Mouse (Mus musculus) hindlimb bud, embryonic 11.5 days (tissue): ENCODE results near the gene Zfp1.
A peak's percentile ranks its signal among the peaks of the same experiment; 100 is the strongest.

ENCODE experiments used
- DNase-seq: peaks from one replicate; pipeline ENCODE4 v3.0.0-alpha.2; 2012; ENCODE audit warnings: low read depth, low spot score; ENCODE audit errors: extremely low spot score

Zfp1 gene

DNA sequence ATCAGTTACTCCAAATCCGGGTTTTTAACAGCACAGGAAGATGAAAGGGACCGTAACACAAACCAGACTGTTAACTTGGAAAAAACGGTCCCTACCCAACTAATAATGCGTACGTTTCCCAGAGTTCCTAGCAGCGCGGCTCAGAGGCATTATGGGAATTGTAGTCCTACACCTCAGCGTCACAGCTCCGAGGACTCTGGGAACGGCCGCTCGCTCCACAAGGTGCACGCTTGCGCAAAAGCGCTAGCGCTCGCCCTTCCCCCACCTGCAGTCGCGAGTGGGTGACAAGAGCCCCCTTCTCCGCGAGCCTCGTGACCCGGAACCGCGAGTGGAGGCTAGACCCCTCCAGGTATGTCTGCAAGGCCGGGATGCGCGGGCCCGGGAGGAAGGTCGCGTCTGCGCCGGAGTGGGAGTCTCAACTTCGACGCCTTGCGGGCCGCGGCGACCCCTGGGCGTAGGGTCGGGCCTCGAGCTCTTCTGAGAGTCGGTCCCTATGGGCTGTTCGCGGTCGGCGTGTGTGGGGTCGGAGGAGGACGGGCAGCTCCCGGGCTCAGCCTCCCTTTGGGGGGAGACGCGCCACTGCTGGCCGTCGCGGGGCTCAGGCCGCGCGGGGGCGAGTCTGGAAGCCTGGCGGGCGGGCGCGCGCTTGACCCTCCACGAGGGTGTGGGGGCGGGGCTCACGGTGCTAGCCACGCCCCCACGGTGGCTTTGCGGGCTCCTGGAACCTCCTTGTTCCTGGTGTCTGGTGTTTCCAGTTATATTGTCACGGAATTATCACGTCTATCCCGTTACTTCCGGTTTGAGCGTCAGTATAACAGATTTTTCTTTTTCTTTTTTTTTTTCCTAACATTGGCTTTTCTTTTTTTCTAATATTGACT is at the start of gene Zfp1:
TSS of gene Zfp1 (plus strand) at position 138 of the 878 bp plus-strand sequence.
- peak; percentile 91 for DNase-seq

DNA sequence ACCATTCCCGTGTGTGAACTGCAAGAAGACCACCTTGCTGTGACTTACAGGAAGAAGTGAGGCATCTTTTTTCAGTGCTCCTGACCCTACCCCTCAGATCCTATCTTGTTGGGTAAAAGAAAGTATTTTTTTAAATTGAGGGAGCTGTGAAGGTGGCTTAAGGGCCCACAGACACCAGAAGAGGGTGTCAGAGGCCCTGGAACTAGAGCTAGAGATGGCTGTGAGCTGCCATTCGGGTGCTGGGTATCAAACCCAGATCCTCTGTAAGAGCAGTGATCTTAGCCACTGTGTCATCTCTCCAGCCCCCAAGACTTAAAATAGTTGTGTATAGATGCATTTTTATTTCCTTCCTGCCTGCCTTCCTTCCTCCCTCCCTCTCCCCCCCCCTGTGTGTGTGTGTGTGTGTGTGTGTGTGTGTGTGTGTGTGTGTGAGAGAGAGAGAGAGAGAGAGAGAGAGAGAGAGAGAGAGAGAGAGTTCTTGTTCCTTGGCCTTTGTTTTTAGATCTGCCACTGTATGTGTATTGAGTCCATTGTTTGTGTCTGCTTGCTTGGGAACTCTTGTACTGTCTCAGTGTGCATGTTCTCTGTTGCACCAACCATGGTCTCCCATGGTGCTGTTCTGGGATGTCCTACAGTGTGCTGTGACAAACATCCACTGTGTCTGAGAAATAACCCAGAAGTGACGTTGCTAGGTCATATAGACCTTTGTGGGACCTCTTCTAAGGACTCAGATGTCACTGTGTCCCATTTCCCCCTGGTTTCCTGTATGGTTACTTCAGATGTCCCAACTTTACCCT is 49.0 kb upstream of the Zfp1 start:
- DNase-seq = no peak

DNA sequence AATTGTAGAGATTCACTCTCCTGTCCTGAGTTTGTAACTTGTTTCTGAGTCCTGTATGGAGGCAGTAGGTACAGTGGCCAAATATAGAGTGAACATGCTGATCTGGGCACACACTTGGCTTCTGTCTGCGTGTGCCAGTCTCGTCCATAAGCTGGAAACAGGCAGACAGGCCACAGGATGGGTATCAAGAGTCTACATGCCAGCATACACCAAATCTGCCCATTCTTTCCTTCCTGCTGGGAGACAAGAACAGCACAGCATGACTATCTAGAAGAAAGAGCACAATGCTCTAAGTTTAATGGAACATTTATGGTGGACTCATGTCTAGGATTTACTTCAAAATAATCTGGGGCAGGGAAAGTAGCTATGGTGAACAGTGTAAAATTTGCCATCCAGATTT is 48.2 kb upstream of the Zfp1 start:
- DNase-seq = no peak

DNA sequence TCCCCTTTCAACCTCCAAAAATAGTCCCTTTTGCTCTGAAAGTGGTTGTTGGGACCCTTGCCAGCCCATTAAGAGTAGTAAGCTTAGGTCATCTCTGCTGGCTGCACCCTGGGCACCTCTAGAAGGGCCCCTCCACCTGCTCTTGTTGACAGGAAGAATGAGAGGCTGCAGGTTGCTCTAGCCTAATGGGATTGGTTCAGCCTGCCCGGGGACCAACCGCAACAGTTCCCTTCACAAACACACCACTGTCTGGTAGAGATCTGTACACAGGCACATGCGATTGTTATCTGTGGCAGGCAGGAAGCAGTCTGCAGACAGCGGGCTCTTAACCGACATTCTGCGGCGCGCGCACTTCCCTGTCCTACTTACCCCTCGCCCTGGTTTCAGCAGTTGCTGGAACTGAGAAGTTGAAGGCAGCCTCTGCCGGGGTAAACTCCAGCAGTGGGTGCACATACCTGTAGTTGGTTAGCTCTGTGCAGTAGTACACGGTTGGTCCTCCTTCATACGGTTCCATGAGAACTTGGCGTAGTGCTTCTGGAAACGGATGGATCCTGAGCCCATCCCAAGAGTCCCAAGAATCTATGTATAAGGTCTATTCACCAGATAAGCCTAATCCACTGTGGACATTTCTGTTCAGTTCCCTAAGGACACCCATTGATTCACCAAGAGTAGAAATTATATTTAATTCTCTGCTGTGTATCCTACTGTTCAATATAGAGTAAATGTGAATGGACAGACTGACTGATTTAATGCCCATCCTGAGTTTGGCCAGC is 47.3 kb upstream of the Zfp1 start:
- no peak for DNase-seq

DNA sequence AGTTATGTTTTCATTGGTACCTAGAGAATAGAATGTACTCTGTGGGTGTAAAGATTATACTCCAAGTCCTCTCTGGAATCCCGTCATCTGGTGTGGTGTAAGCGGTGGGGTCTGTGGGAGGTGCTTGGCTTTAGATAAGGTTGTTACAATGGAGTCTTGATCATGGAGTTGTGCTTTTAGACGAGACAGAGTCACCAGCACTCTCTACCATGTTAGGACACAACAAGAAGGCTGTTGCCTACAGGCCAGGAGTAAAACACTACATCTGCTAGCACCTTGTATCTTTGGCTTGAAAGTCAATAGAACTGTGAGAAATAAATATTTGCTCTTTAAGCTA is 46.7 kb upstream of the Zfp1 start:
- DNase-seq = no peak

DNA sequence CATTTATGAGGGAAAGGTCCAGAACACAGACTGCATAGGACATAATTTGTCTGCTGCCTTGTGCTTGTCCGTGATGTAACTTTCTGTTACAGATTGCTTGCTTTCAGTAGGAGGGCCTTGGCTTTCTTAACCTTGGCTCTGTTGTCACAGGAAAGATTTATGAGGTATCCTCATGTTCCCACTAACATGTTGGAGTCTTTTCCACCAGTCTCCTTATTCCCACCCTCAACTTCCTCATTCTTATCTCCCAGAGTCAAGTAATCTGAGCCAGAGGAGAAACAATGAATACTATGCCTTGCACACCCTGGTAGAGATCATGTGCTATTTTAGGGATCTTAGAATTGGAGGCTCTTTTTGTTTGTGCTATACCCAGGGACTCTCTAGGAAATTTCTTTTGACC is 45.9 kb upstream of the Zfp1 start:
- DNase-seq = no peak

DNA sequence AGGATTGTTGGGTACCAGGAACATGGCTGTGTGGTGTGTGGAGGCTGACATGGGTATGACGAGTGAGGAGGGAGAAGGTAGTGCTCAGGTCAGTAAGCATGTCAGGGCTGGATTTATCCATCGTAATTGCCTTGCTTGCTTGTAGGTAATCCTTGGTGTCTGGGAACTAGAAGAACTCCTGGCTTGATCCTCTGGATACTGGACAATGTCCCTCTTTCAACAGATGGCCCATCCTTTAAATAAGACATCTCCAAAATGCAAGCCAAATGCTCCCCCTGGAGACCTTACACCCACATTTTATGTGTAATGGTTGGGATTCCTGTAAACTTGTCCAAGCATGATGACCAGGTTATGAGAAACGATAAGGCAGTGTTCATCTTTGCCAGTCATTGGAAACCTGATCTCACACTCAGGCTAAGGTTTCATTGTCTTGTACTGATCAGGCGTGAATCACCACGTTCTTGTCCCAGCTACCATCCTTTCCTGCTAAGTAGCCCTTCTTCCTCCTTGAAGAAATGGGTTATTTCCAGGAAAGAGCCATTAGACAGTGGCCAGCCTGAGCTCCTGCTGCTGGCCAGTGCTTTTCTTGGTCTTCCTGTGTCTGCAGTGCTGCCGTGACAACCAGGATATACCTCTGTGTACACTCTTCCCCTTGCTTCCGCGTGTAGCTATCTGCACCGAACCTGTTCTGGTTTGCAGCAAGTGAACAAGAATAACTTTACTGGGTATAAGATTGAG is 43.3 kb upstream of the Zfp1 start:
- DNase-seq = no peak

DNA sequence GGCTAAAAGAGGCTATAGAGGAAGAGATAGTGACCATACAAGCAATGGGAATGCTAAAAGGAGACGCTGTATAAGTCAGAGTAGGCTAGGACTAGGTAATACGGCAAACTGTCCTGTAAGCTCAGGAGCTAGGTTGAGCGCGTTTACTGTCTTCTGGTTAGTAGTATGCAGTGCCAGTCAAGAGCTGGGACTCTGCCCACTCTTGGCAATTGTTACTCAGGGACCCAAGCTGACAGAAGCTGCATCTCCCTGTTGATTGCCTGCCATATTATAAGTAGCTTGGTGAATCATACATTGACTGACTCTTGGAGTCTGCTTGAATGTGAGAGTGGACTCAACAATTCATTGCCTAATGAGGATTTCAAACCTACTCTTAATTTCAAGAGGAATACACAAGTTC is 41.2 kb upstream of the Zfp1 start:
- no peak for DNase-seq

DNA sequence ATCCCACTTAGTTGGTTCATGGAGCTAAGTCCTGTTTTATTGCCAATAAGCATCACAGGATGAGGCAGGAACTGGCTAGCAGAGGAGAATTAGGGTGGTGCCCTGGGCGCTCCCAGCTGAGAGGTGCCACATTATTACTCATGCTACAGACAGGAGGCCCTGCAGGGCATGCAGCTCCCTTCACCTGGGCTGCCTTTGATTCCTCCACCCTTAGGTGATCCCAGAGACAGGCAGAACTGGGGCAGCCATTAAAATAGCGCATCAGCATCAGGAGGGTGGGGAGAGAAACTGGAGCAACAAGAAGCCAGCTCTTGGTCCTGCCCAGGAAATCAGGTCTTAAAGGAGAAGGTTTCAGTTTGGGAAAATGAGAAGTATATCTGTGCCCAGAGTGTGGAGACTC is 38.2 kb upstream of the Zfp1 start:
- no peak for DNase-seq

DNA sequence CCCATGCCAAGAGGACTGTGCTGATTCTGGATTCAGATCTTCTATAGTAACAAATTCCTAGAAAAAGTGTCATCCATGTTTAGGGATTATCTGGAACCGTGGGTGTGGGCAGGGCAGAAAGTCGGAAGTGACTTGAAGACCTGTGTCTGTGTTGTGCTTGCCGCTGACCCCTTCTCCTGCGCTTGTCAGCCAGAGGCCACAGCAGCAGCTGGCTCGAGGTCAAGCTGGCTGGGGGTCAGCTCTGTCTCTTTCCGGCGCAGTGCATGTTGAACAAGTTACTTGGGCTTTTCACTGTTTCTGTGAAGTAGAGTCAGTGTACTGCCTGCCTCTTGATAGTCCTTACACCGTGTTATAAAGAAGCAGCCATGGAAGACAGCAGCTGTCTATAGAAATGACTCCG is 36.2 kb upstream of the Zfp1 start:
- no peak for DNase-seq

DNA sequence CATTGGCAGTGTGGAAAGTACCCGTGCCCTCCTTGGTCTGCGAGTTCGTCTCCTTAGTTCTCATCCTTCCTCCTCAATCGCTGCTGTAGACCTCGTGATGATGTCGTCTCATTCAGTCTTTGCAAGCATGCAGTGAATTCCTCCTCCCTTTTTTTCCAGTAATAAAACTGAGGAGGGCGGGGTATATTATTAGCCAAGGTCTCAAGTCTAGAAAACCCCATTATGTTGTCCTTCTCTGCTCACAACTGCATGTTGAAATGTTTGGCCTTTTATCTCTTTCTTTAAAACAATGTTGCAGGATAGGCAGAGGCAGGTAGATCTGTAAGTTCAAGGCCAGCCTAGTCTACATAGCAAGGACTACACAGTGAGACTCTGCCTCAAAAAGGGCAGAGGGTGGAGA is 35.8 kb upstream of the Zfp1 start:
- DNase-seq = no peak

DNA sequence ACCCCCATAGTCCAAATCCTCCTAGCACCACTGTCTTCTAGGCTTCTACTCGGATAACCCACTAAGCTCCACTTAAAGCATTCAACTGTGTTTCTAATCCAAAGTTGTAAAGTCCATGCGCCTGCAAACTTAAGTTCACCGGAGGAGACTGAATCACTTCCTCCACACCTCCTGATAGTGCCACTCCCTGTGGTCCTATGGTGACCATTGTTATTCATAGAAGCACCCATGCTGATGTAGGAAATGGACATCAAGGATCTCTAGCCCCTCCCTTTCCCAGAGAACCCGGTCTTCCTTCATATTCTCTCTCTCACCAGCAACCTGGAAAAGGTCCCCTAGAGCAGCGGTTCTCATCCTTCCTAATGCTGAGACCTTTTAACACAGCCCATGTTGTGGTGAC is 30.0 kb upstream of the Zfp1 start:
- no peak for DNase-seq

DNA sequence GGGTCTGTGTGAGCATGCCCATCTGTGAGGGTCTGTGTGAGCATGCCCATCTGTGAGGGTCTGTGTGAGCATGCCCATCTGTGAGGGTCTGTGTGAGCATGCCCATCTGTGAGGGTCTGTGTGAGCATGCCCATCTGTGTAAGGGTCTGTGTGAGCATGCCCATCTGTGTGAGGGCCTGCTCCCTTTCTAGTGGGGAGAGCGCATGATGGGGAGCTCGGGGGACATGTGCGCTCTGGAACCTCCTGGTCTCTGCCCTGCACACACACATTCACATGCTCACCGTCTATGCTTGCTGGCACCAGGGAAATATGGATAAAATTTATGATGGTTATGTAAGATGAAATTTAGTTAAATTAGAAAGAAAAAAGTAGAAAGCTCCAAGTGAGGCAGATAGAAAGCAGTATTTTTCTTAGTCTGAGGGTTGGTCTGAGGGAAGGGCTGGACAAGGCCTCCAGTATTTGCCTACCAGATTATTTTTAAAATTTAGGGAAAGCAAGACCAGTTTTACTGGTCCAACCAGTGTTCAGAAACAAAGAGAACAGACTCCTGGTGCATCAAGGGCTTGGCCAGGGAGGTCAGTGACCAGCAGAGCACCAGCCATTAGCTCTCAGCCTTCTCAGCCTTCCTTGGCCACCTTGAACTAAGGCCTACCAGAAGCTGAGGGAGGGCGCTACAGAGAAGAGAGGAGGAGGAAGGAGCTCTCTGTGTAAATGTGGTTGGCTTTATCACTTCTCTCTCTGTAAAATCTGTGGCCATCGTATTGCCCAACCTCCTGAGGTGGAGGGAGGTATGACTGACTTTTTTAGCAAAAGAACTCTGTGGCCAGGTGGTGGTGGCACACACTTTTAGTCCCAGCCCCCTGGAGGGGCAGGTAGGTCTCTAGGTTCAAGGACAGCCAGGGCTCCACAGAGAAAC is 28.2 kb upstream of the Zfp1 start:
- no peak for DNase-seq

DNA sequence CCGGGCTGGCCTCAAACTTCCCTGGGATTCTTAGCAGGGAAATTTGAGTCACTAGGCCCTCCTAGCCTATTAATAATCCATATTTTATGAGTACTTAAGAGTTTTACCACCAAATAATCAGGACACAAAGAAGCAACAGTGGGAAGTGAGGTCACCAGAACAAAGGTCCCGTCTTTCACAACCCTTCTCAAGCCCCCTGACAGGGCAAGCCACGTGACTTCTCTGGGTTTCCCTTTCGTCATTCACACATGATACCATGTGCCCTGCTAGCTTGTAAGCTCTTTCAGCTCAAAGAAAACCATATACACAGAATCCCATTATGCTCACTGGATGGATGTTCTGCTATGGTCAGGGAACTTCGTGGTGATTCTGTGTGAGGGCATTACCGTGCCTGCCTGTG is 25.4 kb upstream of the Zfp1 start:
- no peak for DNase-seq

DNA sequence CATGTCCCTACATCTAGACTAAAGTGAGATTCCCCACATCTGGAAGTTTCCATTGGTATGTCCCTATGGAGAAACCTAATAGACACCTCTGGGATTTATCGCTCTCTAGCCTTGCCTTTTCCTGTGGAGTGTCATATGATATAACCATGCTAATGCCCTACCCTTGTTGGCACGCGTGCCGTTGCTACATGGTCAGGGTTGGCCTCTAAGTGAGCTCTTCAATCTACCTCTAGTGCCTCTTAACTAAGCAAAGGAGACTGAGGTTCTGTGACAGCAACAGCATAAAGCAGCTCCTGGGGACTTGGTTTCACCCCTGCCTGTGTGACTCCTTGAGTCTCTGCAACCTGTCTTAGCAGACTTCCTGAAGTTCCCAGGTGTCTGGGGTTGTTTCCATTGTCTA is 24.9 kb upstream of the Zfp1 start:
- no peak for DNase-seq

DNA sequence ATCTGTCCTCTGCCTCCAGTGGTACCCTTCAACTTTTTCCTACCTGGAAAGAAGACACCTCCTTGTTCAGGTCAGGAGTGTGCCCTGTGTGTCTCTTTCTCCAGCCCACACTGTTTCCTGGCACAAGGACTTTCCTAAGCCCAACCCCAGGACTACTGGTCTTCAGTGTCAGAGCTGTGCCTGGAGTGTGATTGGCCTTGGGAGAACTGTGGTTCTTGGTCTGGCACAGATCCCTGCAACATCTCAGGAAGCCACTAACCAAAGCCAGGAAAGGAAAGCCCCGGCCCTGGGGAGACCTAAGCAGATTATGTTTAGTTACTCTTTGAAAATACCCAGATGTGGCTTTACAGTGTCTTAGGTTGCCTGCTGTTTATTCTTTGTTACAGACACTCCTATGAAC is 23.3 kb upstream of the Zfp1 start:
- DNase-seq = no peak

DNA sequence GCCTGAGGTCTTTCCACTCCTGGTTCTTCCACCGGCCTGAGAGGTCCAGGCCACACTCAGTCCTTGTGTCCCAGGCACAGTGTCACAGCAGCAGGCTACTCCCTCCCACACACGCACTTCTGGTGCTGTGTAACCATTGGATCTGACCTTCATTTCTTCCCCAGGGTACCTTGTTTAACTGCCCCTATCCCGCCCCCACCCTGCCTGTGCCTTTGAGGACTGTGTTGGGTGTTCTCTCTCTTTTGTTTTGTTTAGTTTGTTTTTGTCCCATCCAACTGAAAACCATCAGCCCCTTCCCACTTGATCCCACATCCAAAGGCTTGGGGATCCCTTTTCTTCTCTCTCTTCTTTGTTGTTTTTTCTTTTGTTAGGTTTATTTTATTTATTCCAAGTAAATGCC is 21.1 kb upstream of the Zfp1 start:
- no peak for DNase-seq

DNA sequence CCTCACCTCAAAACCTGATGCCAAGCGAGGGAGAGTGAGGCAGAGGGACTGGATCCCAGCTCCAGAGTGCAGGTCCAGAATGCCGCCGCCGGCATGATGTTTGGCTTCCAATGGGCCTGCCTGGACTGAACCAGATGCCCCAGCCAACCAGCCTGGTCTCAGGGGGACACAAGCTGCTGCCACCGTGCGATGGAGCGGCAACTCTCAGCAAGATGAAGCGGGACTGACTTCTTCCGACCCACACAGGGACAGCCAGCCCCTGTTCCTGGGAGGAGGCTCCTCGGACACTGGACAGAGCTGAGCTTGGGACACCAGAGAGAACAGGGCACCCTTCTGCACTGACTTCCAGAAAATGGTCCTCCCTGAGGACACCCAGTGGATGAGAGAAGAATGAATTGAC is 20.6 kb upstream of the Zfp1 start:
- DNase-seq = no peak

DNA sequence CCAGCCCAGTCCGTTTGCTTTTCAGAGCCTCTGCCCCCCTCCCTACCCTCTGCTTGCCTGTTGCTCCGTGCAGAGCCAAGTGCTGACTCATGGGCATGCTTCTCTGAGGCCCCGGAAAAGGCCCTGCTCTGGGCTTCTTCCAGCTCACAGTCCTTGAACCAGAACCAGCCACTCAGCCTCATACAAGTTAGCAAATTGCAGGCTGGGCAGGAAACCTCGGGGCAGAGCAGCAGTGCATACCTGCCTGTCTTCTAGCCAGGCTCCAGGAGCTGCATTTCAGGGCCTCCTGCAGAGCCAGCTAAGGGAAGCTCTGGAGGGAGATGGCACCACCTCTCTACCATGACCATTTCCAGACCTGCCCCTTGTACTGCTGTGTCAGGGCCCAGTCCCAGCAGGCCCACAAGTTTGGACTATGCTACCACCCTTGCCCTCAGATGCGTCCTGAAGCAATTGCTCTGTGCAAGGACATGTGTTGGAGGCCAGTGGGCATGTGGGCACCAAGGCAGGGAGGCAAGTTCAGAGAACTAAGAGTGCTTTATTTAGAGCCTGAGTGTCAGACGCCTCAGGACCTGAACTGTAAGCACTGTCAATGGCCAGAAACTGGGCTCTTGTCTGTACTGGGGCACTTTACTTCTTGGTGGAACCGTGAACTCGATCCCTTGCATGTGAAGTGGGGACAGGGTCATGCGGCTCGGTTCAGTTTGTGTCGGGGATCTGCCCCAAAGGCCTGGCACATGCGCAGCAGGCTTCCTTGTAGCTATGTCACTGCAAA is 18.9 kb upstream of the Zfp1 start:
- DNase-seq = no peak
